Mouse (Mus musculus) liver, adult (tissue): Measurements from ENCODE around the gene Pbx1.

ENCODE experiments used
- GATA4 ChIP-seq: IDR thresholded peaks from 2 replicates; pipeline ENCODE4 v1.6.1; 2014; ENCODE audit warnings: mild to moderate bottlenecking, low read length; ENCODE audit not compliant: insufficient replicate concordance

The Pbx1 gene

DNA sequence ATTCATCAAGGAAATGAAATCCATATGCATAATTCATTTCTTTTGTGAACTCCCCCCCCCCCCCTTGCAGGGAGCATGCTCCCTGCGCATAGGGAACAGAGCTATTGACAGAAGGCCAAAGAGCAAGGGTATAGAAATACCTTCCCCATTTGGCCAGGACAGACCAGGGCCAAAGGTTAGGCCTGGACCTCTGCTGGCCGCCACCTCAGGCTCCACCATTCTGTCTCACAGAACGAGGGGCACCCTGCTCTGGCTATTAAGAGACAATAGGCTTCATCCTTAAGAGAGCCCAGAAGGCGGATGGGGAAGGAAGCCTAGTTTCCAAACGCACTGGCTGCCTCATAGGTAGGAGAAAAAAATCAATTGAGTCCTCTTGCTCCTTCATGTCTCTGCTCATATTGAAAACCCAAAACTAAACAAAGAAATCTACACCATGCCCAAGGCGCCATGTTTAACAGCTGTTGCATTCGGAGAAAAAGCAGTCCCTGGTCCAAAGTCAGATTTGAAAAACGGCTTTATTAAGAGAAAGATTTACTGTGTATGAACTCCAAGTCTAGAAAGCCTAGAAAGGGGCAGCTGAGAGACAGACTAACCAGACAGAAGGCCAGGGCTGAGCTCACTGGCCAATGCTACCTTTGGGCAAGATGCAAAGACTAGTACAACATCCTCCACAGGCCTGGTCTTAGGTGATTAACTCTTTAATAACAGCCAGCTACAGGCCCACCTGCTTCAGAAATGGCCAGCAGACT lies 83.9 kb downstream of the Pbx1 start:
- no peak for TF ChIP-seq GATA4

DNA sequence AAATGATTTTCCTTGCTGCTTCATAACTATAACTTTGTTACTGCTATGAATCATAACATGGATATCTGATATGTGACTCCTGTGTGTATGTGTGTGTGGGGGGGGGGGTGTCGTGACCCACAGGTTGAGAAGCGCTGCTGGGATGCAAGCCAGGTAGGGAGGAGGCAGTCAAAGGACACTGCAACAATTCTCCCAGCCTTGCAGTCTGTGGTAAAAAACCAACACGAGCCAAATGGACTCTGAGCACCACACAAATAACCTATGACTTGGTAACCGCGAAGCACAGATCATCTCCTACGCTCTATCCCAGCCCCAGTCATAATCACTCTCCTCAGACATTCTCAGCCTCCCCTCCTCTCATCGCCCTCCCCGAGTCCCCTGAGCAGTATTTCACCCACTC lies 87.2 kb downstream of the Pbx1 start:
- TF ChIP-seq GATA4, result no peak

DNA sequence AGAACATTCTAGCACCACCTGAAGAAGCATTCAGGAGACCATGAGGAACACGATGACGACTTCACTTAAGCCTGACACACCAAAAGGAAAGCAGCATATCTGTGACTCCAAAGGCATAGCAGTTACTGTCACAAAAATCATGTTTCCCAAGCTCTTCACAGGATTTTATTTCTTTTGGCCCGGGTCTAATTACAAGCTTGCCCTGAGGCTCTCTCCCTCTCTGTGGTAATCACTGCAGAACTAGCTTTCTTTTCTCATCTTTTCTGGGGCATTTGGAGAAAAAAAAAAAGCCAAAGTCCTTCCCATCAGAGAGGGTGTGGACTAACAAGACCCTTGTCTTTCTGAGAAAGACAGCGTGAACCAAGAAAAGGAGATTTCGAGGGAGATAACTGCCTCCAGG lies 87.8 kb downstream of the Pbx1 start:
- no peak for TF ChIP-seq GATA4

DNA sequence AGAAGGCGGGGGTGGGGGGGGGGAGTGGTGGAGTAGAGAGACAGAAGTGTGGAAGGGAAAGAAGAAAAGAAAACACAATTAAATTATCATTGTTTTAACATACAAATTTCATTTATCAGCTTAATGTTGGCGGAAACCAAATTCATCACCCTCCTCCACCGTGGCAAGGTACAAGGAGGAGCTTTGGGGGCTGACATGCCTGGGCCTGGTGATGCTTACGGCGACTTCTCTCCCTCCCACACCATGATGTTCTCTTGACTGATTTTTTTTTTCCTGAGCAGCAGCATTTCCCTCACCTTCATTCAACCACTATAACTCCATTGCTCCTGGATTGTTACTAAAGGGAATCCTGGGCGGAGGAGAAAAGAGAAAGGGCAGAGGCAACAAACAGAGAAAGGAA lies 89.8 kb downstream of the Pbx1 start:
- TF ChIP-seq GATA4, result no peak

DNA sequence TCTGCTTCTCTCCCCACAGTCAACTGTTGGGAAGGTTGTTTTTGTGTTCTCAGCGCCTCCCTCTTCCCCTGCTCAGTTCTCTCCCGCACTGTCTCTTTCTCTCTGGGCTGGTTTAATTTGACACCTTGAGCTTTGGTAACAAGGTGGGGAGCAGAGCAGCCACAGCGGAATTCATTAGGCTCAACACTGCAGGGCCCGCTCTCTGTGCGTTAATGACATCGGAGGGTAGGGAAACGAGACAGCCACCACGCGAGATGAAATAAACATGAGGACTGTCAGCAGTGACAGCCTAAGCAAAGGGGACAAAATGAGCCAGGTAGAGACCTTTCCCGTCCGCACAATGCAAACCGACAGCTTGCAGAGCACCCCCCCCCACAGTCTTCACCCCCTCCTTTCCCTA lies 90.2 kb downstream of the Pbx1 start:
- TF ChIP-seq GATA4, result no peak

DNA sequence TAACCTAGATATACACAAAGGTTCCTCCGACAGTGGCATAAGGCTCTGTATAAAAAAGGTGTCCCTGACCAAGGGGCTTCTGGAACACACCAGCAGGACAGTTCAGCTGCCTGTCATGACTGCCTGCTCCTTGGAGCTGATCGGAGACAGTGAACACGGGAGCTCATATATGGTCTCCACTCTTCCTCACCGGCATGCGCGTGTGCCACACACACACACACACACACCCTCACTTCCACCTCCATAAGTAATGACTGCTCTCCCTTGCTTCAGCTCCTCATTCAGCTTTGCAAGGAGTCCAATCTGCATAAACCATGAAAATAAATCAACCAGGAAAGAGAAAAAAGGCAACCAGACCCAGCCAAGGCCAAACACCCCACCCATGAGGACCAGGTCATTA lies 90.7 kb downstream of the Pbx1 start:
- no peak for TF ChIP-seq GATA4

DNA sequence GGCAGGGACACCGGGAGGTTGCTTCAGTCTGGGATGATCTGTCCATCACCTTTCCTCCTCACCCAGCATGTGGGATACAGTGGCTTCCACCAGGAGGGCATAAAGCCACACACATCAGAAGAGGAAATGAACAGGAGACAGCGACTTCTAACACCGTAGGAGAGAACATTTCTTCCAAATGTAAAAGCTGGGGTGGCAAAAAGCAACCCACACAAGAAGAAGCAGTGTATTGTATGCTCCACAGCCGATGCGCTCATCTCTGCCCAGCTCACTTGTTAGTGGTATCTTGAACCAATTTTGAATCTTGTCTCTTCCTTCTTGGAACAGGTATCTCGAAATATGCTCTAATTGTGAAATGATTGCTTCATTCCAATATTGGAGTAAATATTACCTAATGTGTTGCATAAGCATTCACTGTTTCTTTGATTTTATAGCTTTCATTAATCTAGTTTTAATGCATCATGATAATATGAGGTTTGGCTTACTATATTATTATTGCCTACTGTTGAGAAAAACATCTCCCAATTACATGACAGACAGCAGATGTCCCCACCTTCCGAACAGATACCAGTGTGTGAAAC lies 95.7 kb downstream of the Pbx1 start:
- TF ChIP-seq GATA4, result no peak

DNA sequence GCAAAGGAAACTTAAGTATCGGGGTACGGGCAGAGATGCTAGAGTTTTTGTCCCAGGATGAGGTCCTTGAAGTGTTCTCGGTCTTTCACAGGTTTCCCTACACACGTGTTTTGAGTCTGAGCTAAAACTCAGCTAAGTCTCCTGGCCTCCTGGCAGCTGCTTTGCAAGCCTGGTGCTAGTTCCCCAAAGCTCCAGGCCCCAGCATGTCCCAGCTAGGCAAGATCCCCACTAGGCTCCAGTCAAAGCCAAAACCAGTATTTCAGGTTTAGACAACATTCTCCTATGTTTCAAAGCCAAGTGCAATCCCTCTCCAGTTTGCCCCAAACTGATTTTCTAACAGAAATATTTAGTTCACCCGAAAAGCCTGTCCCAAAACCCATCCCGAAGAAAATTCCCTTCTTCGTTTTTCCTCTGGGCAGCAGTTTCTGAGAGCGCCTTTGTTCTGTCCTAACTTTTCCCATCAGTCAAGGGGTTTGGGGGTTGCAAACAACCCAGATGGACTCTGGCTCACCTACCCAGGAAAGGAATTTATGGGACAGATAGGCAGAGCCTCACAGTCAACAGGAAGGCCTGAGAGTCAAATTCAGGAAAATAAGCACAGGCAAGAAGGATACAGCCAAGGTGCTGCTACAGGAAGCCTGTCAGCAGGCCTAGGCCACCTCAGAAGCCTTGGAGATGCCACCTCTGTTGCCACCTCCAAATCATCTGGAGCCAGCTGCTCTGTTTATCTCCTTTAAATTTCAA lies 97.1 kb downstream of the Pbx1 start:
- TF ChIP-seq GATA4, result no peak

DNA sequence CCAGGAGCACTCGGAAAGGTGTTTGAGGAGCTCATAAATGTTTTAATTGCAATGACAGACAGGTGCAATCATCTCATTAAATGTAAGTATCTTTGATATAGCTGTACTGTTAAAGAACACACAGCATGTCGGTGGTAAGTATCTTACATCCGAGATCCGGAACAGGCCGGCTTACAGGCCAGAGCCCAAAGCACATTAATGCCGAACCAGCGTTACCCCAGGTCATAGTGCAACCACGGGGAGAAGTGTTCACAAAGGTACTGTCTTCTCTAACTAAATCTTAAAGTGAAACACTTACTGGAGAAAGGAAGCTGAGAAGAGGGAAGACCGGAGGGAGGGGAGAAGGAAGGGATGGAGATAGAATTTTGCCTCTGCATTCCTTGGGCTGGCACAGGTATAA lies 100.0 kb downstream of the Pbx1 start:
- TF ChIP-seq GATA4, result no peak

DNA sequence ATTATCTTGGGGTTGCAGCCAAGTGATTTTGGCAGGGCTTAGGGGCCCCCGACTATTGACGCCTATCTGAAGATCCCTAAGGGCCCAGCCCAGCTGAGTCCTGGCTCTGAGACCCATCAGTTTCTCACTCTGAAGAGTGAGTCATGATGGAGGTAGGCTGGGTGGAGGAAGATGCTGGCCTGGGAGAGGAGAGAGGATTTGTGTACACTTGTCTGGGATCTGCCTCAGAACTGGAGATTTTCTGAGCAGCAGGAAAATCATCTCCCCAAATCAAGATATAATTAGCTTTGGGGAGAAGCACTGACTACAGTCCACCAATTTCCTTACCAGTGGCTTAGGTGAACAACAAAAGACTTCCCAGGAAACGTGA lies 103.8 kb downstream of the Pbx1 start:
- TF ChIP-seq GATA4, result no peak

DNA sequence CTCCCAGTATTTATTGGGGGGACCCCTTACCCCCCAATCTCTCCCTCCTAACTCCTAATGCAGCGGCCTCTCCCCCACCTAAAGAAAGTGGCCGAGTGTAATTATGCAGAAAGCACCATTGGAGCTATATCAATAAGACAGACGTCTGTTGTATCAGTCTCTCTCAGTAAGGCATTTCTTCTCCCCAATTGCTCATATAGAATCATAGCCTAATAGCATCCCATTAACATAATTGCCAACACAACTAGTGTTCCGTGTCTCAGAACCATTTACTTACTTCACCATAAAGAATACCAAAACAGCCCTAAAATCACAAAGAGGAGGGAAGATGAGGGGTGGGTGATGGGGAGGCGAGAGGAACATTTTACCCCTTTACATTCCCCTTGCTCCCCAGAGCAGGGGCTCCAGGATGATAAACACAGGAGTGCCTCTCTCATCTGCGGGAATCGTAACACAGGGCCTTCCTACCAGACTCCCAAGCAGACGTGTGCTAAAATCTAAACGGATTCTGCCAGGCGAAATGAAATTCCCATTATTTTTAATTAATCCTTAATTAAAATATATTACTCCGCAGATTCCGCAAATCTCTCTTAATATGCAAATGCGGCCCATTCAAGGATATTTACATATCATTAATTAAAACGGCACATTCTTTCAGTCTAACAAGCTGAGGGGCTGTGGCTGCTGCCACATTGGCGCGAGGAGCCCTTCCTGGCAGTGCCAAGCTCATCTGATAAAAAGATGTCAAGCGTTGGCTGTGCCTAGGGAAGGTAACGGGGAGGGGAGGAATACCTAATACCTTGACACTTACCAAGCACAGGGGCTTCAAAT lies 104.5 kb downstream of the Pbx1 start:
- TF ChIP-seq GATA4, result no peak

DNA sequence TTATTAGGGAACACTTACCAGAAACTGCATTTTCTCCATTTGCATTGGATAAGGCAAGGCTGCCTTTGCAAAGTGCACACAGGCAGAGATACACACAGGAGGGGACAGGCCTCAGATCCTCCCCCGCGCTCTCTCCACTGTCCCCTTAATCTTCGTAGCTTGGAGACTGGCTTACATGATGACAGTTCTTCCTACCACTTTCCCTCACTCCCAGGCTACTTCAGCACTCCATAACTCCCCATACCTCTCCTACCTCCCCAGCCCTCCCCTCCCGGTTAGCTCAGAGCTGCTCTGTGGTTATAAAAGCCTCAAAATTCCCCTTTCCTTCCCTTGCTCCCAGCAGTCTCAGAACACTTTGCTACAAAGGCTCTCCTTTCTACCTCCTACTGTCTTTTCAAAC lies 106.3 kb downstream of the Pbx1 start:
- TF ChIP-seq GATA4, result no peak

DNA sequence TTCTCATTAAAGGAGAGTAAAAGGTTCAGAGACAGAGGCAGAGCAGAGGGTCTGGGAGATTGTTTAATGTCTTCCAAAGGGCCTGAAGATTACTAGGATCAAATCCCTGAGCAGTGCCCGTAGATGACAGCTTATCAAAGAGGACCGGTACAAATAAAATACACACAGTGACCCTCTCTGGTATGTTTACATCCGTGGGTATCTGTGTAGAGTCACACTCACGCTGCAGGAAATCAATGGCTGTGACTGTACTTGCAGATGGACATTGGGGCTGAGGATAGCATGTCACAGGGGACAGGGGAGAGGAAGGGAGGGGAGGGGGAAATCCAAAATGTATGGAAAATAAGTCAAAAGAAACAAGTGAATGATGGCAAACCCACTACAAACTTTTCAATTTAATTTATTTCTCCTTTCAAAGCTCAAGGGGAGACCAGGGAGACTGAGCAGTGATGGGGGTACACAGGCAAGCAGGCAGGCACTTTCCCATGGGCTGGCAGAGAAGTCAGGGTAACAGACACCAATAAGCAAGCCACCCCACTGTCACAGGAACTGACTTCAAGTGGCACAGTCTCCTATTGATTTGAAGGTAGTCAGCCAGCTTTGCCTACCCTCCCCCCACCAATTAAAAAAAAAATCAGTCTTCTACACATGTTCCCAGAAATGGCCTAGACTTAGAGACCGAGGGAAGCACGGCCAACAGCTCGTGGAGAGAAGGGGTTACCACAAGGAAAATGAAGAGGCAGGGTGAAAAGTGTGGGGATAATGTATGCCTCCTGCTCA lies 107.6 kb downstream of the Pbx1 start:
- no peak for TF ChIP-seq GATA4

DNA sequence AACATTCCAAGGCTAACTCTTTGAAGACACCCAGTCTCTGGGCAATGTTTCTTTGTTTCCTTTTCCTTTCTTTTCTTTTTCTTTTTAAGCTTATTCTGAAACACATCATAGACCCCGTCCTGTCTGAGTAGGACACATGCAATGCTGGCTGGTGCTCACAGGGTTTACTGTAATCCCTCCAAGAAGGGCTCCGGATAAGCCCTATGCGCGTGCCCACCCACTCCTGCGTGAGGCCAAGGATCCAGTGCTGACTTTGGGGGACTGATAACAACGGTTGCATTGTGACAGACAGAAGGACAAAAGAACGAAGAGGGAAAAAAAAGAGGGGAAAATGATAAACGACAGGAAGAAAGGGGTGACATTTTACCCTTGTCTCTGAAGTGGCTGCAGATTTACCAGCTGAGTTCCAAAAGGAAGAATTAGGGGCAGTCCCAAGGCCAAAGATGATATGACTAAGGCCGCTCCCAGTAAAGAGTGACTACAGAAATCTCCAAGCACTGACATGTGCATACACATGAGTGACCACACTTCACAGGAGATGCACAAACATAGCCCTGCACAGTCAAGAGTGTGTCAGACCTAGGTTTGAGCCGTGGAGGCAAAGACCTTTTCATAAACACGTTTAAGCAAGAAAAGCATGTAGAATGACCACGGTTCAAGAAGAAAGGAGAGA lies 108.5 kb downstream of the Pbx1 start:
- TF ChIP-seq GATA4, result no peak
